Mouse (Mus musculus) bone marrow macrophage, adult 2 months (primary cell): ENCODE results near the gene Dhrs7. TPM values are rescaled to one million over a fixed set of nuclear protein-coding genes. Genes with fewer than 3 reads are reported as not detected.

Experiments used
- H3K27ac ChIP-seq: 2 replicates; pipeline ENCODE4 v1.5.1; 2012; ENCODE audit warnings: low read depth, low read length; ENCODE audit not compliant: insufficient read depth
- H3K4me1 ChIP-seq: 2 replicates; pipeline ENCODE4 v1.6.1; 2012; ENCODE audit warnings: low read length; ENCODE audit not compliant: control insufficient read depth, insufficient read depth
- H3K4me3 ChIP-seq: 2 replicates; pipeline ENCODE4 v1.5.1; 2012; ENCODE audit warnings: mild to moderate bottlenecking, low read length, moderate library complexity; ENCODE audit not compliant: insufficient read depth
- CTCF ChIP-seq: IDR thresholded peaks from 2 replicates; pipeline ENCODE4 v1.5.1; 2012; ENCODE audit warnings: low read depth, mild to moderate bottlenecking, low read length, moderate library complexity
- POLR2A ChIP-seq: IDR thresholded peaks from 2 replicates; pipeline ENCODE4 v1.6.1; 2012; ENCODE audit warnings: mild to moderate bottlenecking, low read depth, low read length, borderline replicate concordance
- polyA plus RNA-seq: library from polyadenylated mRNA; stranded (reverse); fragments of >200 nt; gene quantifications from 2 replicates; pipeline ENCODE4 v1.2.4, GENCODE M21; 2012; ENCODE audit not compliant: missing spikeins, insufficient read depth, insufficient read length

The Dhrs7 gene
- polyA plus RNA-seq, 1 experiment: 52.0 TPM

DNA sequence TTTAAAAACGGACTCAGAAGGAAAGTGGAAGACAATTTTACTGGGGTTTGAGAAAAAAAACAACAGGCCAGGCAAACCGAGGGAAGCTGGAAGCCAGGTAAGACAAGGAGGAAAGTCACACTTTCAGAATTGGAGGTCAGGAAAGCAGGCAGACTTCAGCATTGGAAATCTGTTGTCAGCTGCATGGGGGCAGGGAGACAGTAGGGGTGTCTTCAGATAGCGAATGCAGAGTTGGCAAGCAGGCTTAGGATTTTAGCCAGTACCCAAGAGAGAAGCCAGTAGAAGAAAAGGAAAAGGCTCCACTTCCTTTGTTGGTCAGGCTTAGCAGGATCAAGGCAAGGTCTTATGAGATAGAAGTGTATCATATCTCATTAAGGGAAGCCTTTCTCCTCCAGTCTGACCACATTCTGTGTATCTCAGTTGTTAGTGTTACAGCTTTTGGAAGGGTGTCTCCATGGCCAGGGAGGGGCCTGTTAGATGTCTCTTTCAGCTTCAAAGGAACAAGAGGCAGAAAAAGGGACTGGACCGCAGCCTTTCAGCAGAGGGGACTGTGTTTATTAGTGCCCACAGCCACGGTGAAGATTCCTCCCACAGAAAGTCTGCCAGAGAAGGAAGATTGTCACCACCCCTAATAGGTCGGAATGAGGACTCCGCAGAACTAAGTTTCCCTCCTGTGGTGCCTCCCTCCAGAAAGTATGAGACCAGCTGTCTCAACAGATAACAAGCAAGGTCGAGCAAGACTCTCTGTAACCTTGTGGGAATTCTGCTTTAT, 18.0 kb upstream of the Dhrs7 start:
- Histone ChIP-seq H3K4me3 (no peak overlapping the region), H3K4me1 (no peaks in the 10 kb centered on the region), H3K27ac (no peak overlapping the region)
- TF ChIP-seq POLR2A: no peak
- TF ChIP-seq CTCF: no peak

- TF ChIP-seq POLR2A (no peak), CTCF (no peak)
- Histone ChIP-seq H3K4me3 (no peak overlapping the region), H3K27ac (no peak overlapping the region), H3K4me1 (no peaks in the 10 kb centered on the region)
Measured at GRCm38 (mm10) chr12:72681919-72682318, 17.2 kb upstream of the Dhrs7 start.

- no peak overlapping the region for H3K27ac ChIP-seq
- H3K4me3 ChIP-seq: no peak overlapping the region
- TF ChIP-seq CTCF (no peak), POLR2A (no peak)
- no peaks in the 10 kb centered on the region for H3K4me1 ChIP-seq
Measured at GRCm38 (mm10) chr12:72679635-72680034, 14.9 kb upstream of the Dhrs7 start.

GRCm38 (mm10) chr12:72674820-72675219, 10.1 kb upstream of the Dhrs7 start:
- H3K4me3 ChIP-seq: no peak overlapping the region
- H3K27ac ChIP-seq: no peak overlapping the region
- no peaks in the 10 kb centered on the region for H3K4me1 ChIP-seq
- no peak for TF ChIP-seq POLR2A
- TF ChIP-seq CTCF: no peak

- Histone ChIP-seq H3K4me1 (no peaks in the 10 kb centered on the region), H3K4me3 (no peak overlapping the region), H3K27ac (no peak overlapping the region)
- TF ChIP-seq POLR2A (no peak), CTCF (no peak)
Measured at GRCm38 (mm10) chr12:72674079-72674797, 9.5 kb upstream of the Dhrs7 start.

- H3K27ac ChIP-seq: no peak overlapping the region
- peaks cover 7% of the 10 kb centered on the region for H3K4me1 ChIP-seq
- H3K4me3 ChIP-seq: no peak overlapping the region
- no peak for TF ChIP-seq POLR2A
- TF ChIP-seq CTCF: no peak
Measured at GRCm38 (mm10) chr12:72671516-72672135, 6.9 kb upstream of the Dhrs7 start.

GRCm38 (mm10) chr12:72670921-72671320, 6.2 kb upstream of the Dhrs7 start:
- H3K4me3 ChIP-seq: no peak overlapping the region
- H3K27ac ChIP-seq: no peak overlapping the region
- no peak for TF ChIP-seq POLR2A
- no peak for TF ChIP-seq CTCF

GRCm38 (mm10) chr12:72667868-72668469, 3.3 kb upstream of the Dhrs7 start:
- Histone ChIP-seq H3K27ac (no peak overlapping the region), H3K4me1 (peaks cover 17% of the 10 kb centered on the region), H3K4me3 (no peak overlapping the region)
- TF ChIP-seq CTCF (no peak), POLR2A (no peak)

More at GRCm38 (mm10) chr12:72670921-72671320, 6.2 kb upstream of the Dhrs7 start:
- peaks cover 7% of the 10 kb centered on the region for H3K4me1 ChIP-seq

DNA sequence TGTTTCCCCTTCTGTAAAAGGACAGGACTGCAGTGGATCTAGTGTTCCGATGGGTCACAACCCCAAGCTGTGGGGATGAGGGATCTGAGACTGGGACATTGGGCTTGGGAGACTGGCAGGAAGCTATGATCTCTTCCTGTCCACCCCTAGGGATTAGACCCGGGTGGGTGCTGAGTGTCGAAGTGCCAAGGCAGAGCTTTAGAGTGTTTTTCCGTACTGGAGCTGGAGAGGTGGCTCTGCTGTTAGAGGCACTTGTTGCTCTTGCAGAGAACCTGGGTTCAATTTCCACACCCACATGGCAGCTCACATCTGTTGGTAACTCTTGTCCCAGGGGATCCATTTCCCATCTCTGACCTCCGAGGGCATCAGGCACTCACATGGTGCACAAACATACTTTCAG, 1.3 kb upstream of the Dhrs7 start:
- H3K27ac ChIP-seq: no peak overlapping the region
- H3K4me1 ChIP-seq: peaks cover 17% of the 10 kb centered on the region
- TF ChIP-seq CTCF (no peak), POLR2A (no peak)
- no peak overlapping the region for H3K4me3 ChIP-seq
